Mouse (Mus musculus) CD4-positive naive resting alpha-beta T cell, adult 76 days (primary cell): ENCODE data around the gene Gm5901. TPM values are rescaled to one million over a fixed set of nuclear protein-coding genes. Genes with fewer than 3 reads are reported as not detected.

Experiments
- total RNA-seq: library from RNA; stranded (reverse); gene quantifications from one replicate; pipeline ENCODE4 v1.2.4, GENCODE M21; 2023

Gene Gm5901
- total RNA-seq = not detected

DNA sequence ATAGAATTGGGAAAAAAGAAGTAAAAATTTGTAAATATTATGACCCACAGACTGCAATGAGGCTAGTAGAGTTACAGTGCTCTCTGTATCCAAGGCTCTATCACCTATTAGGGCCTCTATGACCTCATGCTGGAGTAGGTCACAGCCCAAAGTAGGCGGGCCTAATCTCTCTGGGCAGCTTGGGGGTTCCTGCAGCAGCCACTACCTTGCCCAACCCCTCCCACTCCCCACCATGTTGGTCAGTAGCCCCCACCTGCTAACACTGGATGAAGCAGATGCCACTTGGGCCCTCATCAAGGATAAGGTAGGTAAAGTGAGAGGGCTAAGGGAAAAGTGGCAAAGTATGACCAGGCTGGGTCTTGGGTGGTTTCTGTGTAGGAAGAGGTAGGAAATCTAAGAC, at the start of gene Gm5901:
Gm5901 (plus strand) TSS at position 173 of the 400 bp plus-strand sequence.

GRCm38 (mm10) chr7:105334004-105334403, 40.8 kb upstream of the Gm5901 start, which contains the start of gene Olfr690:
Gene Olfr690, minus strand, starts transcription at chr7:105334104.

GRCm38 (mm10) chr7:105342170-105342569, 32.7 kb upstream of the Gm5901 start, which contains the start of gene Olfr691:
Gene Olfr691, minus strand, starts transcription at chr7:105342270.

GRCm38 (mm10) chr7:105367930-105368329, 6.9 kb upstream of the Gm5901 start, which contains the start of gene Olfr692:
Gene Olfr692, plus strand, starts transcription at chr7:105368230.

GRCm38 (mm10) chr7:105399935-105400624, 25.2 kb downstream of the Gm5901 start, which contains the start of gene Fam160a2:
Gene Fam160a2, minus strand, starts transcription at chr7:105400054.

DNA sequence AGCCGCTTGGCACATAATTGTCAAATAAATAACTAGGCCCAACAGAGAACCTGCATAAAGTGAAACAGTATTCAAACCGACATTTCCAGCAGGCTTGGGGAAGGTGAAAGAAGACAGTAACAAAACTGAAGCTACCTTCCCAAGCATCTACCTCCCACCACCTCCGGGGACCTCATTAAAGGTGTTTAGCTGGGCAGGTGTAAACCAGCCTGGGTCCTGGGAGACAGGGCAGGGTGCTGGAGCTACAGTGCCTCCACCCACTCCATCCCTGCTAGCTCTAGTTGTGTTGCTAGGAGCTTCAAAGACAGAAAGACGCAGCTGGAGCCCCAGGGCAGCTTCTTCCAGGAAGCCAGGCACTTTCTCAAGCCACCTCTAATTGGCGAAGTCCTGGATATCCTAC, 29.4 kb downstream of the Gm5901 start, which contains the start of gene Cnga4:
Cnga4 (plus strand) TSS at position 301 of the 400 bp plus-strand sequence.

DNA sequence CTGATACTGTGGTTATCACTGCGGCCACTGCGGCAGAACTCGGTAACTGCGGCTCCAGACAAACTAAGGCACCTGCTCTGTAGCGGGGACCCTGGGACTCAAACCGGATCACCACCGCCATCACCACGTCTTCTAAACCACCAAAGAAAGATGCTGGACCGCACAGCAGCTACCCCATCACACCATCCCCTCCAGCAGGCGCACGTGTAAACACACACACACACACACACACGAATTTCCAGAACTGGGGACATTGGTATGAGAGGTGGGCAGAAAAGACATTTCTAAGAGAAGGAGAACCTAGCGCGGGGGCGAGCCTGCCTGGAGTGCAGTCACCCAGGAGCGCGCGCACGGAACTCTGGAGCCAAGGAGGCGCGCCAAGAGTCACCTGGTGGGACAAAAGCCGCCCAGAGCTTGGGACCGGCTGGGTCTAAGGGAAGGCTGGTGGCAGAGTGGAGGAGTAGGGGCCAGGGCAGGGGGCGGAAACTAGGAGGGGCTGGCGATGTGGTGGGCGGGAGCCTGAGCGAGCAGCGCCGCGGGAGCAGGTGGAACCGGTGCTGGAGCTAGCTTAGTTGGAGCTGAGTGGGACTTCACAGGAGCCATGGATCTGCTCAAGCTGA, 50.7 kb downstream of the Gm5901 start, which contains the start of gene Cckbr:
Cckbr (plus strand) TSS at position 308 of the 620 bp plus-strand sequence.

Other genes starting within 250 kb of the Gm5901 start
- not detected for gene Olfr683, start 228.0 kb upstream of the Gm5901 start, total RNA-seq
- not detected for gene Olfr684, start 211.4 kb upstream of the Gm5901 start, total RNA-seq
- not detected for gene Olfr685, start 189.0 kb upstream of the Gm5901 start, total RNA-seq
- not detected for gene Olfr686, start 167.6 kb upstream of the Gm5901 start, total RNA-seq
- not detected for gene Olfr688, start 86.9 kb upstream of the Gm5901 start, total RNA-seq
- not detected for gene Olfr689, start 63.9 kb upstream of the Gm5901 start, total RNA-seq
- gene Olfr690, start 40.9 kb upstream of the Gm5901 start, total RNA-seq = not detected
- not detected for gene Olfr691, start 32.8 kb upstream of the Gm5901 start, total RNA-seq
- gene Olfr692, start 6.8 kb upstream of the Gm5901 start, total RNA-seq = not detected
- 31.0 TPM for gene Fam160a2, start 25.0 kb downstream of the Gm5901 start, total RNA-seq
- gene Cnga4, start 29.5 kb downstream of the Gm5901 start, total RNA-seq = not detected
- not detected for gene Cckbr, start 50.7 kb downstream of the Gm5901 start, total RNA-seq
- gene Cavin3, start 107.3 kb downstream of the Gm5901 start, total RNA-seq = not detected
- gene Smpd1, start 179.3 kb downstream of the Gm5901 start, total RNA-seq = 16.9 TPM
- 2.1 TPM for gene Apbb1, start 206.6 kb downstream of the Gm5901 start, total RNA-seq
- not detected for gene Hpx, start 225.1 kb downstream of the Gm5901 start, total RNA-seq